Mouse (Mus musculus): ENCODE measurements around the gene Olfr12.
A peak's percentile ranks its signal among the peaks of the same experiment; 100 is the strongest.

The Olfr12 gene

GRCm38 (mm10) chr1:92640393-92640792 lies 22.8 kb downstream of the Olfr12 start:
- DNase-seq (ENCODE audit: extremely low spot score, low spot score): no peak

- peak; percentile 92 for DNase-seq (ENCODE audit: extremely low spot score, low spot score)
Measured at GRCm38 (mm10) chr1:92641514-92642272, 24.1 kb downstream of the Olfr12 start, which contains the start of gene Cops9. Gene Cops9 (minus strand): TSS chr1:92641985.

DNA sequence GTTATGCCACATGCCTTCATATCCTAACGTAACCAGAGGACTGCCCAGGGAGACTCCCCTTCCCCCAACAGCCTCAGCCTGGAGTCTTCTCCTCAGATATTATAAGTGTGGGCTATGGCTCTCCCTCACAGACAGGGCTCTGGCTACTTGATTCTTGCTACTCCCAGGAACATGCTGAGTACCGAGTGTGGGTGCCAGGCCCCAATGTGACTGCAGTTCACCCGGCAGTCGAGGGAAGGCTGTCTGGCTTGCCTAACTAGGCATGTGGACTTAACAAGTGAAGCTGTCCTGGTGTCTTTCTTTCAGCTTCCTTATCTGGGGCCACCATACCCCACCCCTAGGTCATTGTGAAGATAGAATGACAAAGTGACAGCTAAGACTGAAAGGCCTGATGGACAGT lies 26.1 kb downstream of the Olfr12 start:
- no peak for DNase-seq (ENCODE audit: extremely low spot score, low spot score)

DNA sequence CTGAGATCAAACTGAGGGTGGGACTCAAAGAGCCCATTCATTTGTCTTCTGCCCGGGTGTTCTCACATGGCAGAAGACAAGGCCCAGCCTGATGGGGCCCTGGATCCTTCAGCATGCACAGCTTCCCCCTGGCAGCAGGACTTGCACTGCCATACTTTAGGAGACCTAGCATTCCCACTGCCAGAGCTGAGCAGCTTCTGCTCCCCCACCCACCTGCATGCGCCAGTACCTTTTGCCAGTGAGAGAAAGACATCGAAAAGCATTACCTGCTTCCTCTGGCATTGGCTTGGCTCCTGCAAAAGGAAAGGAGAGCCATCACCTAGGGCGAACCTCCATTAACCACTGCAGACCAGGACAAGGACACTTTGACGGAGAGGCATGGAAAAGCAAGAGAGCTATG lies 27.3 kb downstream of the Olfr12 start:
- no peak for DNase-seq (ENCODE audit: extremely low spot score, low spot score)

DNA sequence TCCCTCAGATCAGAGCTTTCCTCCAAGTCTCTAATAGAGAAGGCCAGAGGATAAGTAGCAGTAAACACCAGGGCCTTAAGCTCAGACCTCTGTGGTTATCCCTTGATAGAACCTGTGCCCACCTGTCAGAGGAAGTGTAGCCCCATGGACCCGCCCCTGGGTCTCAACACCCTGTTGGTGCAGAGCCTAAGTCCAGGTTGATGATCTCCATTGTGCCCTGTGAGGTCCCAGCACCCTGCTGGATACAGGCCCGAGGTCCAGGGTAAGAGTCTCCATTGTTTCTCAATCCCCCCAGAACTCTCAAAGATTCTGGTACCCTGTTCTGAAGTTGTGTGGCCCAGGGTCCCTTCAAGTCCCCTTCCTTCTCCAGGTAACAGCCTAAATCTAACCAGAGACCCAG lies 28.5 kb downstream of the Olfr12 start:
- no peak for DNase-seq (ENCODE audit: extremely low spot score, low spot score)

DNA sequence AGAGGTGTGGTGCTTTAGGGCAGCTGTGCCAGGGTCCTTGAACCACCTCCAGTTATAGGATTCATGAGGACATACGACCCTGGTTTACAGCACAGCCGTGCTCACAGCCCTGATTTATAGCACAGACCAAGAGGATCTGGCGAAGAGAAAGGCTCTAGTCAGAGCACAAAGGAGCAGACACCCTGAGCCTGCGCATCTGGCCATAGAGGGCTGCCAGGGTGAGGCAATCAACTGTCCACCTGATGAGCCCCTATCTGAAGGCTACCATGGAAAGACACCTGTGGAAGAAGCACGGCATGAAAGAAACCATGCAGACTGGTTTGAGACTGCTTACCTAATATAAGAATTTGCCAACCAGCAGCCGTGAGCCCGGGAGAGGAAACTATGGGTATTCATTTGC lies 29.0 kb downstream of the Olfr12 start:
- no peak for DNase-seq (ENCODE audit: extremely low spot score, low spot score)

- DNase-seq (ENCODE audit: extremely low spot score, low spot score): no peak
Measured at GRCm38 (mm10) chr1:92647026-92647425, 29.4 kb downstream of the Olfr12 start.

DNA sequence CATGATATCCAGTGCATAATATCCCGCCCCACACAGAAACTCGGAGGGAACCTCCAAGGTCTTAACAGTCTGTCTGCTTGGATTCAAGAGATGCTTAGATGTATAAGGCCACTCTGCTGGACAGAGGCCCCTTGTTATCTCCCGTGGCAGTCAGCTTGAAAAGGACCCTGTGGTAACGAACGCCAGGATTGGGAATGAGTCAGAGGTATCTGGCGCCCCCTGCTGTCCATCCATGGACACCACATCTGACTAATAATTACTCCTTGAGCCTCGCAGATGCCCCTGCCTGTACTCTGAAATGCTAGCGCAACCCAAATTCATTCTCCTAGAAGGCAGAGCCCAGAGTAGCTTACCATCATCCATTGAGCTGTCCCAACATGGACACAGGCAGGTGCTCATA lies 30.2 kb downstream of the Olfr12 start:
- peak; percentile 88 for DNase-seq (ENCODE audit: extremely low spot score, low spot score)

DNA sequence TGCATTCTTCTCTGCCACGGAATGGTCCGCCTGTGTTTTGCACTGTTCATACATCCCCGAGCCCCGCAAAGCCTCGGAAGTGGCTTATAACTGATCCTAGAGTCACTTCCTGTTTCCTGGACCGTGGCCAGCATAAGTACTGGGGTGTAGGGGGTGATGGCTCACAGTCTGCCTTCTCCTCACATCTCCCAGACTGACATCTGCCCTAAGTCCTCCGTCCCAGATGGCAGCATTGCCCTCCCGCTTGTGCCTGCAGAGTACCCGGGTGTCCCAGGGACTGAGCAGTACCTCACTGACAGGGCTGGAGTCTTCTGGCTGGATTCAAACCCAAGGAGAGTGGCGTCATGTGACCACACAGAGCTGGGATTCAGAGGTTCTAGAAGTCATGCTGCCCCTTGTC lies 30.6 kb downstream of the Olfr12 start:
- no peak for DNase-seq (ENCODE audit: extremely low spot score, low spot score)

DNA sequence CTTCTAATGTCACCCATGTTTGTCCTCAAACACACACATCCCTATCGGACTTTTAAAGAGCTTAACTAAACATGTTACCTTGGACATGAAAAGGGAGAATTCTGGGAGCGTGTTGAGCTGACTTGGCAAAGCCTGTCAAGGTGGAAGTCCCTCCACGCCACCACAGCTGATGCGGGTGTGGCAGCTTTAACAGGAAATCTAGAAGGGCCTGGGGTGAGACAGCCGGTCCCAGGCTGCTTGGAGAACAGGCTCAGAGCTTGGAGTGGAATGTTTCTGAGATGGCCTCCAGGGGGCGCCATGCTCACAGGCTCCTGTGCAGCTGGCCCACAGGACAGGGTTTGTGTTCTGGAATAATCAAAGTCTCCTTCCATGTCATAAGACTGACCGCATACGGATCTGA lies 31.1 kb downstream of the Olfr12 start, which contains the start of gene Otos:
TSS of gene Otos (minus strand) at position 169 of the 400 bp plus-strand sequence.
- DNase-seq (ENCODE audit: extremely low spot score, low spot score): peak; percentile 78

- no peak for DNase-seq (ENCODE audit: extremely low spot score, low spot score)
Measured at GRCm38 (mm10) chr1:92651467-92651866, 33.9 kb downstream of the Olfr12 start.

GRCm38 (mm10) chr1:92653179-92653578 lies 35.6 kb downstream of the Olfr12 start:
- no peak for DNase-seq (ENCODE audit: extremely low spot score, low spot score)

DNA sequence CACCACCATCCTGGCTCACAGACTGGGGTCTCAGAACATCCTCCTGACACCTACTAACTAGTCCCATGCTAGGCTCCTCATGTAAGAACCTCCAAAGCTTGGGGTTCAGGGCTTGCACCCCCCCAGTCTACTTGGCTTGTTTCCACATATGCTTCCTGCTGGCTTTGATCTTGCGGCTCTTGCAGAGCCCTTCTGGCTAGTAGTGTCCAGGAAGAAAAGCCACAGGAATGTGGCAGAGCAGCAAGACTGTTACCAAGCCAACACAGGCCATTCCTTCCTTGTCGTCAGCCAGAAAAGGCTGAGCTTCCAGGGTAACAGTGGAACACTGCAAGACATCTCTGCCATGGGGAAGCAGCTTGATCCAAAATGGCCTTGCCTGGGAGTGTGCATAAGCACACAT lies 37.1 kb downstream of the Olfr12 start:
- no peak for DNase-seq (ENCODE audit: extremely low spot score, low spot score)

- no peak for DNase-seq (ENCODE audit: extremely low spot score, low spot score)
Measured at GRCm38 (mm10) chr1:92657025-92657820, 39.6 kb downstream of the Olfr12 start.

DNA sequence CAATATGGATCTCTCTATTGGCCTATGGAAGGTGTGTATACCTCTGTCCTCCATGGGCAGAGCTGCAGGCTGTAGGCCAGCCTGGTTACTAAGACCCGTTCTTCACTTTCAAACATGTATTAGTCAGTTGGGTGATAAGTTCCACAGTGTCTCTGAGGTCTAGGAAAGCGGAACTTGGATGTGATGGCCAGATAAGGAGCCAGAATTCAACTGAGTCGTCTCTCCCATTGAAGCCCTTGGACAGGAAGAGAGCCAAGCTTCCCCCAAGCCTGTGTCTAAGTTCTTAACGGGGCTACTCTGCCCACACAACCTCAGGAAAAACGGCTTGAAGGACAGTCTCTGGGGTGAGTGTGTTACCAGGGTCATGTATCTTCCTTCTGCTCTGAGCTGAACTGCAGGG lies 41.8 kb downstream of the Olfr12 start:
- no peak for DNase-seq (ENCODE audit: extremely low spot score, low spot score)

GRCm38 (mm10) chr1:92667106-92667505 lies 49.5 kb downstream of the Olfr12 start:
- DNase-seq (ENCODE audit: extremely low spot score, low spot score): no peak

DNA sequence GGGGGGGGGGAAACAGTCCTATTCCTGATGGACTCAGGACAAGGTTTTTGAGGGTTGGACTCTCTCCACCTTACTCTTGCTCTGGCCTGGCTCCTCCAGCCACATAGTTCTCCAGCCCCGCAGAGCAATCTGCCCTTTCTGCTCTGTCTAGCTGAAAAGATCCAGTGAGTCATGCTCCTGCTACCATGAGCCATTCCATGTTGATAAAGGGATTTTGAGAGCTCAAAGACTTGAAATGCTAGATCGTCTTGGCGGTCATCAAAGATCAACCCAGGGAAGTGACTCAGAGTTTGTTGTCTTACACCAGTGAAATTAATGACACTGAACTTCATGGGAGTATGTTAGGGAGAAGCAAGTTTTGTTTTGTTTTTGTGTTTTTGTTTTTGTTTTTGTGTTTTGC lies 51.8 kb downstream of the Olfr12 start:
- DNase-seq (ENCODE audit: extremely low spot score, low spot score): no peak

DNA sequence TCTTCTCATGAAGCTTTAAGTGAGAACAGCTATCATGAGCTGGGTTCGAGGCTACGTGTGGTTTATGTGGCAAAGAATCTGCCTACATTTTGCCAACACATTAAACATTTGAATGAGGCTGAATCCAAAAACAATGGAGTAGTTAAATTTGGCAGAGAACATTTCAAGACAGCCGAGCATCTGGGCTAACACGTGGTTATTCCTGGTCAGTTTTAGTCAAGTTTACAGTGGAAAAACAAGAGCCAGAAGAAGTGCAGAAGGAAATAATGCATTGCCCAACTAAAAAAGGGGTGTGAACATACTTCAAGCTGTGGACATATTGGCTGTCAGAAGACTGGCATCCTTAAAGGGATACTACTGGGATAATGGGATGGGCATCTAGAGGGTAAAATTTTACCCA lies 53.7 kb downstream of the Olfr12 start:
- DNase-seq (ENCODE audit: extremely low spot score, low spot score): no peak
